Mouse (Mus musculus): ENCODE results near the gene Gm3233.
"Not testable (repeated sequence)": the region's sequence is repeated elsewhere in the genome, so short reads cannot be mapped to it uniquely, and the experiment has no call there.

The Gm3233 gene

GRCm38 (mm10) chr10:77726186-77726585, 33.3 kb downstream of the Gm3233 start, which contains the start of gene Gm10100:
Gm10100 (plus strand) TSS chr10:77726486.
- DNase-seq = no peak

GRCm38 (mm10) chr10:77724855-77725254, 34.6 kb downstream of the Gm3233 start:
- DNase-seq = no peak

GRCm38 (mm10) chr10:77720299-77720698, 39.2 kb downstream of the Gm3233 start, which contains the start of gene Krtap12-1:
Krtap12-1 (plus strand) TSS chr10:77720599.
- DNase-seq = not testable (repeated sequence)

GRCm38 (mm10) chr10:77715507-77715906, 44.0 kb downstream of the Gm3233 start, which contains the start of gene Gm10142:
Gm10142 (plus strand) TSS chr10:77715807.
- no peak for DNase-seq

- no peak for DNase-seq
Observed at GRCm38 (mm10) chr10:77713734-77714133, 45.7 kb downstream of the Gm3233 start.

- DNase-seq = not testable (repeated sequence)
Observed at GRCm38 (mm10) chr10:77711157-77711556, 48.3 kb downstream of the Gm3233 start, which contains the start of gene Gm10024. Gm10024 (plus strand) TSS chr10:77711457.

- no peak for DNase-seq
Observed at GRCm38 (mm10) chr10:77709831-77710230, 49.7 kb downstream of the Gm3233 start.
